Mouse (Mus musculus): ENCODE data around the gene Tead1.

Tead1 gene

GRCm38 (mm10) chr7:112855419-112855818 lies 176.3 kb downstream of the Tead1 start:
- DNase-seq (ENCODE audit: low read depth, low spot score), result no peak

- DNase-seq (ENCODE audit: low read depth, low spot score), result no peak
These were observed 177.0 kb downstream of the Tead1 start for GRCm38 (mm10) chr7:112856121-112856571.

GRCm38 (mm10) chr7:112856583-112856982 lies 177.5 kb downstream of the Tead1 start:
- DNase-seq (ENCODE audit: low read depth, low spot score), result no peak

GRCm38 (mm10) chr7:112859887-112860286 lies 180.8 kb downstream of the Tead1 start:
- DNase-seq (ENCODE audit: low read depth, low spot score), result no peak

GRCm38 (mm10) chr7:112862086-112862485 lies 183.0 kb downstream of the Tead1 start:
- DNase-seq (ENCODE audit: low read depth, low spot score), result no peak

- no peak for DNase-seq (ENCODE audit: low read depth, low spot score)
These were observed 185.1 kb downstream of the Tead1 start for GRCm38 (mm10) chr7:112864188-112864587.

GRCm38 (mm10) chr7:112865739-112866138 lies 186.6 kb downstream of the Tead1 start:
- peak; percentile 72 for DNase-seq (ENCODE audit: low read depth, low spot score)

- DNase-seq (ENCODE audit: low read depth, low spot score), result peak; percentile 46
These were observed 189.7 kb downstream of the Tead1 start for GRCm38 (mm10) chr7:112868551-112869465.

- no peak for DNase-seq (ENCODE audit: low read depth, low spot score)
These were observed 192.6 kb downstream of the Tead1 start for GRCm38 (mm10) chr7:112871752-112872151.

- DNase-seq (ENCODE audit: low read depth, low spot score), result no peak
These were observed 193.5 kb downstream of the Tead1 start for GRCm38 (mm10) chr7:112872435-112873196.

GRCm38 (mm10) chr7:112876128-112876527 lies 197.0 kb downstream of the Tead1 start:
- no peak for DNase-seq (ENCODE audit: low read depth, low spot score)

GRCm38 (mm10) chr7:112883791-112884274 lies 204.7 kb downstream of the Tead1 start:
- no peak for DNase-seq (ENCODE audit: low read depth, low spot score)

GRCm38 (mm10) chr7:112885546-112885945 lies 206.4 kb downstream of the Tead1 start:
- DNase-seq (ENCODE audit: low read depth, low spot score), result no peak

- DNase-seq (ENCODE audit: low read depth, low spot score), result no peak
These were observed 212.8 kb downstream of the Tead1 start for GRCm38 (mm10) chr7:112891883-112892282.

GRCm38 (mm10) chr7:112892595-112892994 lies 213.5 kb downstream of the Tead1 start:
- peak; percentile 18 for DNase-seq (ENCODE audit: low read depth, low spot score)

- no peak for DNase-seq (ENCODE audit: low read depth, low spot score)
These were observed 217.2 kb downstream of the Tead1 start for GRCm38 (mm10) chr7:112896363-112896762.

GRCm38 (mm10) chr7:112901710-112902109 lies 222.6 kb downstream of the Tead1 start:
- DNase-seq (ENCODE audit: low read depth, low spot score), result no peak

- DNase-seq (ENCODE audit: low read depth, low spot score), result no peak
These were observed 227.7 kb downstream of the Tead1 start for GRCm38 (mm10) chr7:112906848-112907247.

GRCm38 (mm10) chr7:112907468-112907867 lies 228.3 kb downstream of the Tead1 start:
- DNase-seq (ENCODE audit: low read depth, low spot score), result no peak

GRCm38 (mm10) chr7:112909164-112909563 lies 230.0 kb downstream of the Tead1 start:
- DNase-seq (ENCODE audit: low read depth, low spot score), result no peak

GRCm38 (mm10) chr7:112912969-112913368 lies 233.9 kb downstream of the Tead1 start:
- no peak for DNase-seq (ENCODE audit: low read depth, low spot score)

- DNase-seq (ENCODE audit: low read depth, low spot score), result no peak
These were observed 236.5 kb downstream of the Tead1 start for GRCm38 (mm10) chr7:112915571-112915970.

All from ES-CJ7 (cell line).